Mouse (Mus musculus): Measurements from ENCODE around the gene Epas1. TPM values are rescaled to one million over a fixed set of nuclear protein-coding genes. Genes with fewer than 3 reads are reported as not detected.

Gene Epas1
- polyA plus RNA-seq, 1 experiment from 2014 or later: 6.1 TPM

DNA sequence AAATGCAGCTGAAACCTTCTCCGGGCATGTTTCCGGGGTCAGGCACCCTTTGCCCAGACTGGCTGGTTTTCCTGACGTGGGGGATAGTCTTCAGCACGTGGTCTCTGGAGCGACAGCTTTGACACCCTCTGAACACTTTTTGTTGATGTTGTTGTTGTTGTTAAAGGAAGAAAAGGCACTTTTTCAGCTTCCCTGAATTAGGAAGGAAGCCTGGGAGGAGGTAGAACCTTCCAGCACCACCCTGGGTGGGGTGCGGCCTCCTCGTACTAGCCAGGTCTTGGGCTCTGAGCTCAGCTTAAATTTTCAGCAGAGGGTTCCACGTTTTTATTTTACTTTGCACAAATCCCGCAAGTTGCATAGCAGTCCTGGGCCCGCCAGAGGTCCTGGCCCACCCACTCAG, 49.6 kb downstream of the Epas1 start:
- no peak for ATAC-seq
- Histone ChIP-seq H3K4me3 (ENCODE audit: low read depth, low read length) (no peak overlapping the region), H3K36me3 (ENCODE audit: control insufficient read depth, insufficient read depth, low read length) (no peaks in the 10 kb centered on the region), H3K27ac (ENCODE audit: low read depth, low read length) (no peak overlapping the region), H3K4me1 (ENCODE audit: control insufficient read depth, insufficient read depth, low read length) (peaks cover 3% of the 10 kb centered on the region; the same call in 1 of the 2 replicates), H3K27me3 (replicated peaks; ENCODE audit: control insufficient read depth, insufficient read depth, low read length) (no peaks in the 10 kb centered on the region), H3K9ac (ENCODE audit: low read length) (no peak overlapping the region), H3K9me3 (replicated peaks; ENCODE audit: control insufficient read depth, low read length) (no peaks in the 10 kb centered on the region), H3K4me2 (ENCODE audit: low read length) (no peak overlapping the region)
- DNase-seq (ENCODE audit: low spot score): no peak
- WGBS: 85% methylated on average over 10 of the region's 10 CpGs

DNA sequence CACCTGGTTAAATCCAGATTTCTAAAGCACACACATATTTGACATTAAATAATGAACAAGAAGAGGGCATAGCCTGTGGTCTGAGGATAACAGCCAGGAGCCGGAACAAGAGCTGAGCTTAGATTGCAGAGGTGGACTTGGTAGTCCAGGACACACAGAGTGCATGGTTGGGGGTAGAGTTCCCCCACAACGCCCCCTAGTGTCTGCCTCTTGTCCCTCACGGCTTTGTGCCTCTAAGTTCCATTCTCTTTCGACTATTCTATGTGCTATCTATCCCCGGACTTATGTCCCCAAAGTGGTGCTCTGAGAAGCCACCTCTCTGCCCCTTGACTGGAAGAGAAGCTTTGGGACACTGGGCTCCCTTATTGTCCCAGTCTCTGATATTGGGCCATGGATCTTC, 50.2 kb downstream of the Epas1 start:
- Histone ChIP-seq H3K4me3 (ENCODE audit: low read depth, low read length) (no peak overlapping the region), H3K4me2 (ENCODE audit: low read length) (no peak overlapping the region), H3K4me1 (ENCODE audit: control insufficient read depth, insufficient read depth, low read length) (peaks cover 3% of the 10 kb centered on the region; the same call in 1 of the 2 replicates), H3K27ac (ENCODE audit: low read depth, low read length) (no peak overlapping the region), H3K9ac (ENCODE audit: low read length) (no peak overlapping the region), H3K27me3 (replicated peaks; ENCODE audit: control insufficient read depth, insufficient read depth, low read length) (no peaks in the 10 kb centered on the region), H3K9me3 (replicated peaks; ENCODE audit: control insufficient read depth, low read length) (no peaks in the 10 kb centered on the region), H3K36me3 (ENCODE audit: control insufficient read depth, insufficient read depth, low read length) (no peaks in the 10 kb centered on the region)
- WGBS: 81% methylated on average over 5 of the region's 5 CpGs
- no peak for DNase-seq (ENCODE audit: low spot score)
- ATAC-seq: no peak

DNA sequence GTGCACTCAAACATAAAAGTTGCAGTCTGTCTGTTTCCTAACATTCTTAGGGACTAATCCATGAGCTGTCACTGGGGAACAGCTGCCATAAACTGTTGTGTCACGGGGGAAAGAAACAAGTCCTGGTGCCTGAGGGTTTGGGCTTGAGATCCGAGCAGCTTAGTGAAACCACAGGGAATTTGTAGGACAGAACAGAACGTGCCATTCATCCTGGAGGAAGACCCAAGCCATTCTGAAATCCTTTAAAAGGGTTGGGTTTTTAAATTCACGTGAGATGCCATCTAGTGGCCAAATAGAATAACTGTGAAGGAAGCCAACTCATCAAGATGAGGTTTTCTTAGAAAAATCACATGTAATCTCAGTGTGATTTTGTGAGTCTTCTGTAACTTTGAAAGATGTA, 58.5 kb downstream of the Epas1 start:
- Histone ChIP-seq H3K27ac (ENCODE audit: low read depth, low read length) (no peak overlapping the region), H3K4me2 (ENCODE audit: low read length) (no peak overlapping the region), H3K36me3 (ENCODE audit: control insufficient read depth, insufficient read depth, low read length) (no peaks in the 10 kb centered on the region), H3K9ac (ENCODE audit: low read length) (no peak overlapping the region), H3K4me3 (ENCODE audit: low read depth, low read length) (no peak overlapping the region), H3K27me3 (replicated peaks; ENCODE audit: control insufficient read depth, insufficient read depth, low read length) (no peaks in the 10 kb centered on the region), H3K4me1 (ENCODE audit: control insufficient read depth, insufficient read depth, low read length) (no peaks in the 10 kb centered on the region), H3K9me3 (replicated peaks; ENCODE audit: control insufficient read depth, low read length) (no peaks in the 10 kb centered on the region)
- 2% methylated on average over 4 of the region's 4 CpGs for WGBS
- ATAC-seq: no peak
- DNase-seq (ENCODE audit: low spot score): peak; percentile 83

DNA sequence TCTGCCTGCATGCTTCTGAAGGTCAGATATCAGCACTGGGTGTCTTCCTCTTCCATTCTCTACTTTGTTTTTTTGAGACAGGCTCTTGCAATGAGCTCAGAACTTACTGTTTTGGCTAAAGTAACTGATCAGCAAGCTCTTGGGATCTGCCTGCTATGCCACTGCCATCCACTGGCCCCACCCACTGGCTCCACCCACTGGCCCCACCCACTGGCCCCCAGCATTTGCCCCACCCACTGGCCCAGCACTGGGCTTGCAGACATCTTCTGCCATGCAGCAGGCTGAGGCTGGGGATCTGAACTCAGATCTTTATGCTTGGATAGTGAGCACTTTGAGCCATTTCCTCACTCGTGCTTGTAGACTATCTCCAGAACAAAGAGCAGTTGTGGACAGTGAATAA, 60.8 kb downstream of the Epas1 start:
- no peaks in the 10 kb centered on the region for H3K27me3 ChIP-seq (replicated peaks; ENCODE audit: control insufficient read depth, insufficient read depth, low read length)
- H3K9ac ChIP-seq (ENCODE audit: low read length): no peak overlapping the region
- no peaks in the 10 kb centered on the region for H3K9me3 ChIP-seq (replicated peaks; ENCODE audit: control insufficient read depth, low read length)
- H3K4me3 ChIP-seq (ENCODE audit: low read depth, low read length): no peak overlapping the region
- H3K4me1 ChIP-seq (ENCODE audit: control insufficient read depth, insufficient read depth, low read length): no peaks in the 10 kb centered on the region
- ATAC-seq (no peak), DNase-seq (ENCODE audit: low spot score) (no peak)
- H3K4me2 ChIP-seq (ENCODE audit: low read length): no peak overlapping the region
- 53% methylated on average over 1 of the region's 1 CpGs for WGBS
- H3K36me3 ChIP-seq (ENCODE audit: control insufficient read depth, insufficient read depth, low read length): no peaks in the 10 kb centered on the region
- no peak overlapping the region for H3K27ac ChIP-seq (ENCODE audit: low read depth, low read length)

DNA sequence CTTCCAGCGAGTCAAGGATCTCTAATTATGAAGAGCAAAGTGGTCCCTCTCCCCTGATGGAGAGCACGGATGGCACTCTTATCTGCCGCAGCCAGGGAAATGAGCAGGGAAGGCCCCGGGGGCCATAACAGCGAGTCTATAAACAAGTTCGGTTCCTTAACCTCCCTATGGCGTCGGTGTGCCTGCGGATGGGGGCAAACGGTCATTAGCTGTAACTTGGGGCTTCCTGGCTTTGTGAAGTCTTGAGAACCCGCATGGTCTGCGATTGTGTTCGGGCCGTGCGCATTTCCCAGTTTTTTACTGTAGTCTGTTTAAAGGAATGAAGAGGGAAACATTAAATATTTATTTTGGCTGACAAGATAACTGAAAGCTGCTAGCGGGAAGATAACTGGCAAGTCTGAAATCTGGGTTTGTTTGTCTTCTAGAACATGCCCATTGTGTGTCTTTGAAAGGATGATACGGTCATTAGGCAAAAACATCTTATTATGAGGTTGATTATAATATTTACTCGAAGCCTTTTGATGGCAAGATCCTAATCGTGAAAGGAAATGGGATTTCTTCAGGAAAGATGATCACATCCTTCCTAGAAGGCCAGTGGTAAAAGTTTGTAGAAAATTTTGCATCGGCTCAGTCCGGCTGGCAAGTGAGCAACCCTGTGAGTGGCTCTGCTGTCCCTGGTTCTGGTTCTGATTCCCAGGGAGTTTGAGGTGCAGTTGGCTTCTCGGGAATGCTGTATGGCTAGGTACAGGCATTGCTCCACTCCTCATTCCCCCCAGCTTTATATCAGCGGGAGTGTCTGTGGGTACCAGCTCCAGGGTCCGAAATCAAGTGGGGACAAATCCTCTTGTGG, 61.7 kb downstream of the Epas1 start:
- 88% methylated on average over 24 of the region's 24 CpGs for WGBS
- no peak overlapping the region for H3K9ac ChIP-seq (ENCODE audit: low read length)
- H3K36me3 ChIP-seq (ENCODE audit: control insufficient read depth, insufficient read depth, low read length): no peaks in the 10 kb centered on the region
- no peak overlapping the region for H3K4me3 ChIP-seq (ENCODE audit: low read depth, low read length)
- no peaks in the 10 kb centered on the region for H3K27me3 ChIP-seq (replicated peaks; ENCODE audit: control insufficient read depth, insufficient read depth, low read length)
- H3K27ac ChIP-seq (ENCODE audit: low read depth, low read length): no peak overlapping the region
- H3K4me1 ChIP-seq (ENCODE audit: control insufficient read depth, insufficient read depth, low read length): no peaks in the 10 kb centered on the region
- ATAC-seq: no peak
- H3K4me2 ChIP-seq (ENCODE audit: low read length): no peak overlapping the region
- no peak for DNase-seq (ENCODE audit: low spot score)
- no peaks in the 10 kb centered on the region for H3K9me3 ChIP-seq (replicated peaks; ENCODE audit: control insufficient read depth, low read length)

DNA sequence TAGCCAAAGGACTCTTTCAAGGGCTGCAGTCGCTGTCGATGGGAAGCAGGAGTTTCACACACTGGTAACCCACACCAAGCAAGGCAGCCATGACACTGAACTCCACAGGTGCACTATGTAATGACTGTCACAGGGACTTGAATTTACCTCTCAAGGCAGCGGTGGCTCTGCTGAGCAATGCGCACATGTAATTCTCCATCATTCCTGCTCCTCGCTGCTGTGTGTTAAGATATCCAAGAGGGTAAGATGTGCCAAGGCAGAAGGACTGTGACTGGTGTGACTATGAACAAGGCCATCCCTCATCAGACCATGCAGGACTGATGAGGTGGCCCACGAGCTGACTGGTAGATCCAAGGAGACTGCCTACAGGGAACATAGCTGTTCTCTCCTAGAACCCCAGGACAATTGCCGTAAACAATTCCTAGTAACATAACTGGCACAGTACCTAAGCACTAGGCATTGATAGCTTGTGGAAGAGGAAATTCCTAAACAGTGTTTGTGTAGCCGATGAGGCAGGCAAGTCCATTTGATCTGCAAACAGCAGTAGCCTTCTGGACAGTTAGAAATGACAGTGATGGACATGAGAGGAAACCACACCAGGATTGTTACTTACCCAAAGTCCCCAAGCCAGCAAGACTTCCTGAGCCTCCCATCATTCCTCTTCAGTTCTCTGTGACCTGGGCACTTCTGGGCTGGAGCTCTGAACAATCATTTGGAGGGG, 68.7 kb downstream of the Epas1 start:
- H3K9ac ChIP-seq (ENCODE audit: low read length): no peak overlapping the region
- H3K27ac ChIP-seq (ENCODE audit: low read depth, low read length): no peak overlapping the region
- no peaks in the 10 kb centered on the region for H3K27me3 ChIP-seq (replicated peaks; ENCODE audit: control insufficient read depth, insufficient read depth, low read length)
- no peaks in the 10 kb centered on the region for H3K36me3 ChIP-seq (ENCODE audit: control insufficient read depth, insufficient read depth, low read length)
- H3K9me3 ChIP-seq (replicated peaks; ENCODE audit: control insufficient read depth, low read length): no peaks in the 10 kb centered on the region
- no peak for DNase-seq (ENCODE audit: low spot score)
- no peaks in the 10 kb centered on the region for H3K4me1 ChIP-seq (ENCODE audit: control insufficient read depth, insufficient read depth, low read length)
- H3K4me3 ChIP-seq (ENCODE audit: low read depth, low read length): no peak overlapping the region
- no peak overlapping the region for H3K4me2 ChIP-seq (ENCODE audit: low read length)
- no peak for ATAC-seq
- 92% methylated on average over 8 of the region's 8 CpGs for WGBS

DNA sequence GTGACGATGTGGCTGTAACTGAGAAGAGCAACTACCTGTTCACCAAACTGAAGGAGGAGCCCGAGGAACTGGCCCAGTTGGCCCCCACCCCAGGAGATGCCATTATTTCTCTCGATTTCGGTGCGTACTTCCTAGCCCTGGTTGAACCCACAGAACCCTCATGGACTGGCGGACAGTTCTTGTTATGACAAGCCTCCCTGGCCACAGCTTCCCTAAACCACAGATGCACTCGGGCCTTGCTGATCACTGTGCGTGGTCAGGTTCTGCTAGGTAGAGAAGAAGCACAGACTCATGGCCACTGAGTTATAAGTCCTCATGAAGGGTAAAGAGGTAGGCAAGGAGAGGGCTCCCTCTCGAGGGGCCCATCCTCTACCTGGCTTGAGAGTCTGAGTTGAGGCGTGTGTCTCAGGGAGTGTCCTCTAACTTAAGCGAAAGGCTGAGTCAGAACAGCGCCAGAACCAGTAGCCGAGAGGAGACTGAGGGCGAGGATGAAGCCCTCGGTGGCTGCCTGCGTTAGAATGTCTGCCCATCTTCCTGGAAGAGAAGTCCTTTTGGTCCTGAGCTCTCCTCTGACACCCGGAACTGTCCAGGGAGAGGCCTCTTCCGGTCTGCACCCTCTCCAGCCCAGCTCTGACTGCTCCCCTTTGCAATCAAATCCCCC, 71.1 kb downstream of the Epas1 start:
- no peak overlapping the region for H3K4me2 ChIP-seq (ENCODE audit: low read length)
- H3K4me1 ChIP-seq (ENCODE audit: control insufficient read depth, insufficient read depth, low read length): no peaks in the 10 kb centered on the region
- H3K36me3 ChIP-seq (ENCODE audit: control insufficient read depth, insufficient read depth, low read length): no peaks in the 10 kb centered on the region
- 89% methylated on average over 18 of the region's 18 CpGs for WGBS
- no peaks in the 10 kb centered on the region for H3K27me3 ChIP-seq (replicated peaks; ENCODE audit: control insufficient read depth, insufficient read depth, low read length)
- no peak overlapping the region for H3K9ac ChIP-seq (ENCODE audit: low read length)
- DNase-seq (ENCODE audit: low spot score) (no peak), ATAC-seq (no peak)
- no peak overlapping the region for H3K27ac ChIP-seq (ENCODE audit: low read depth, low read length)
- H3K4me3 ChIP-seq (ENCODE audit: low read depth, low read length): no peak overlapping the region
- H3K9me3 ChIP-seq (replicated peaks; ENCODE audit: control insufficient read depth, low read length): no peaks in the 10 kb centered on the region

DNA sequence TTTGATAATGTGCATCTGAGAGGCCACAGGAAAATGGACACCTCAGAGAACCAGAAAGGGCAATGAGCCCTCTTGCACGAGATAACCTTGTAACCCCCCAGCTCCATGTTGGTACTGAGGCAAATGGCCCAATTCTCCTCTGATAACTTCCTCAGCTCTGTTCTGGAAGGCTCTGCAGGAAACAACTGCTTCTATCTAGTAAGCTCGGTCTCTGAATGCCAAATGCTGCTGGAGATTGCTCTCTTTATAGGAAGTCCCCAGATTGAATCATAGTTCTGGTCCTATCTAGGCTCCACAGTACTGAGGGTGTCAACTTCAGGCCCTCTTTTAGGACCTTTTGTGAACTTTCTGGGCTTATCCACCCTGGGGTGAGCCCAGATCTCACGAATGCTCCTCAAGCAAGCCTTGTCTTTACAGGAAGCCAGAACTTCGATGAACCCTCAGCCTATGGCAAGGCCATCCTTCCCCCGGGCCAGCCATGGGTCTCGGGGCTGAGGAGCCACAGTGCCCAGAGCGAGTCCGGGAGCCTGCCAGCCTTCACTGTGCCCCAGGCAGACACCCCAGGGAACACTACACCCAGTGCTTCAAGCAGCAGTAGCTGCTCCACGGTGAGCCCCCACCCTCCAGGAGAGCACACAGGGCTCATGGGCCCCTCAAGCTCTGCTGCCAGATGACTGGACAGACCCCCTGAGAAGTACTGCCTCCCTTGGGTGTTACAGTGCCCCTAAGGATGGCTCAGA, 71.8 kb downstream of the Epas1 start:
- H3K4me3 ChIP-seq (ENCODE audit: low read depth, low read length): no peak overlapping the region
- no peak overlapping the region for H3K9ac ChIP-seq (ENCODE audit: low read length)
- H3K9me3 ChIP-seq (replicated peaks; ENCODE audit: control insufficient read depth, low read length): no peaks in the 10 kb centered on the region
- H3K4me1 ChIP-seq (ENCODE audit: control insufficient read depth, insufficient read depth, low read length): no peaks in the 10 kb centered on the region
- WGBS: 91% methylated on average over 9 of the region's 9 CpGs
- ATAC-seq (no peak), DNase-seq (ENCODE audit: low spot score) (no peak)
- H3K27ac ChIP-seq (ENCODE audit: low read depth, low read length): no peak overlapping the region
- no peaks in the 10 kb centered on the region for H3K36me3 ChIP-seq (ENCODE audit: control insufficient read depth, insufficient read depth, low read length)
- no peak overlapping the region for H3K4me2 ChIP-seq (ENCODE audit: low read length)
- no peaks in the 10 kb centered on the region for H3K27me3 ChIP-seq (replicated peaks; ENCODE audit: control insufficient read depth, insufficient read depth, low read length)
